Mouse (Mus musculus): ENCODE data around the gene Dock1. TPM values are rescaled to one million over a fixed set of nuclear protein-coding genes. Genes with fewer than 3 reads are reported as not detected.

Dock1 gene
- total RNA-seq, 1 experiment, result 24.3 TPM

DNA sequence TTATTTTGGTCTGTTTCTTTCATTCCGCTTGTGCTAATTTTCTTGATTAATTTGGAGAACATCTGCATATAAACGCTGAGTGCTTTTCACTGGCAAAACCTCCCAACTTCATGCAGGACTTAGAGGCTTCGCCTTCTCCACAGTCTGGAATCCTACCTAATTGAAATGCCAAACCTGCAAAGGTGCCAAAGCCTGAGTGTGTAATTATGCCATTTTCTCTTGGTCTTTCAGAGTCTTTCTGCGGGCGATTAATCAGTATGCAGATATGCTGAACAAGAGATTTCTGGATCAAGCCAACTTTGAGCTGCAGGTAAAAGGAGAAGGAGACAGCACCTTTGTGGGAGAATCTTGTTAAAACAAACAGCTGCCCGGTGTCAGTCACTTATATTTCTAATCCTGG is 406.4 kb downstream of the Dock1 start:
- Histone ChIP-seq H3K27ac (ENCODE audit: insufficient read depth, low read depth, low read length, poor library complexity, severe bottlenecking) (no peak overlapping the region), H3K9me3 (ENCODE audit: control insufficient read depth, insufficient read depth, low read depth, low read length) (no peaks in the 10 kb centered on the region), H3K36me3 (ENCODE audit: control insufficient read depth, insufficient read depth, low read length, poor library complexity, severe bottlenecking) (no peaks in the 10 kb centered on the region; the same call in 1 of the 2 replicates), H3K9ac (ENCODE audit: insufficient read depth, low read depth, low read length, poor library complexity, severe bottlenecking) (no peak overlapping the region), H3K4me3 (ENCODE audit: insufficient read depth in 1 of 2, low read depth in 1 of 2, low read length in 2 of 2, poor library complexity in 1 of 2, severe bottlenecking in 1 of 2) (no peak overlapping the region), H3K4me1 (ENCODE audit: control insufficient read depth in 2 of 2, insufficient read depth in 2 of 2, low read length in 2 of 2, poor library complexity in 1 of 2) (no peaks in the 10 kb centered on the region)
- in situ Hi-C loops (cut with MboI; ENCODE audit: low sequenced_read_pairs in 2 of 2, unreplicated experiment in 2 of 2), result no loop called here
- TF ChIP-seq HCFC1 (IDR thresholded peaks at IDR 0.05; ENCODE audit: borderline replicate concordance, insufficient read depth, low read length) (no peak), MAFK (IDR thresholded peaks at IDR 0.05; ENCODE audit: insufficient read depth, low read depth, low read length) (no peak), CHD2 (IDR thresholded peaks at IDR 0.05; ENCODE audit: low read depth, low read length) (no peak), ZNF384 (IDR thresholded peaks at IDR 0.05; ENCODE audit: low read depth, low read length) (no peak), ZC3H11A (IDR thresholded peaks at IDR 0.05; ENCODE audit: borderline replicate concordance, low read depth, low read length) (no peak)
- DNase-seq (ENCODE audit: low read depth, low spot score), result no peak

DNA sequence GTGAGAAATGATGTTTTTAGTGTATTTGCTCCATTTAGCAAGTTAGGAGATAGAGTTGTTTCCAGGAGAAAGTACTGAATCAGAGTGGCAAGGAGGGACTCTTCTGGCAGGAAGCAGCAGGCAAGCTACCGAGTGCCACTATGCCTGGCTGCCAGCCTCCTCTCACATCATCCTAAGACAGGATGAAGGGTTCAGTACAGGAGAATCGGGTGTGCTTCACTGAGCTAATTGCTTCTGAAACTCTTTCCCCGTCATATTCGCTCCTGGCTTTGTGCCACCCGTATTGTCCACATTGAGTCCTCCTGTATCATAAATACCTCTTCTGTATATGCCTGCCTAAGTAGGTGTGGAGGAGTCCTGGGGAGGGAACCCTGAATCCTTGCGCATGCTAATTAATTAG is 406.9 kb downstream of the Dock1 start:
- Histone ChIP-seq H3K36me3 (ENCODE audit: control insufficient read depth, insufficient read depth, low read length, poor library complexity, severe bottlenecking) (no peaks in the 10 kb centered on the region; the same call in 1 of the 2 replicates), H3K4me3 (ENCODE audit: insufficient read depth in 1 of 2, low read depth in 1 of 2, low read length in 2 of 2, poor library complexity in 1 of 2, severe bottlenecking in 1 of 2) (no peak overlapping the region), H3K9me3 (ENCODE audit: control insufficient read depth, insufficient read depth, low read depth, low read length) (no peaks in the 10 kb centered on the region), H3K4me1 (ENCODE audit: control insufficient read depth in 2 of 2, insufficient read depth in 2 of 2, low read length in 2 of 2, poor library complexity in 1 of 2) (no peaks in the 10 kb centered on the region), H3K9ac (ENCODE audit: insufficient read depth, low read depth, low read length, poor library complexity, severe bottlenecking) (no peak overlapping the region), H3K27ac (ENCODE audit: insufficient read depth, low read depth, low read length, poor library complexity, severe bottlenecking) (no peak overlapping the region)
- TF ChIP-seq ZC3H11A (IDR thresholded peaks at IDR 0.05; ENCODE audit: borderline replicate concordance, low read depth, low read length) (no peak), HCFC1 (IDR thresholded peaks at IDR 0.05; ENCODE audit: borderline replicate concordance, insufficient read depth, low read length) (no peak), ZNF384 (IDR thresholded peaks at IDR 0.05; ENCODE audit: low read depth, low read length) (no peak), CHD2 (IDR thresholded peaks at IDR 0.05; ENCODE audit: low read depth, low read length) (no peak), MAFK (IDR thresholded peaks at IDR 0.05; ENCODE audit: insufficient read depth, low read depth, low read length) (no peak)
- no peak for DNase-seq (ENCODE audit: low read depth, low spot score)
- in situ Hi-C loops (cut with MboI; ENCODE audit: low sequenced_read_pairs in 2 of 2, unreplicated experiment in 2 of 2), result no loop called here

DNA sequence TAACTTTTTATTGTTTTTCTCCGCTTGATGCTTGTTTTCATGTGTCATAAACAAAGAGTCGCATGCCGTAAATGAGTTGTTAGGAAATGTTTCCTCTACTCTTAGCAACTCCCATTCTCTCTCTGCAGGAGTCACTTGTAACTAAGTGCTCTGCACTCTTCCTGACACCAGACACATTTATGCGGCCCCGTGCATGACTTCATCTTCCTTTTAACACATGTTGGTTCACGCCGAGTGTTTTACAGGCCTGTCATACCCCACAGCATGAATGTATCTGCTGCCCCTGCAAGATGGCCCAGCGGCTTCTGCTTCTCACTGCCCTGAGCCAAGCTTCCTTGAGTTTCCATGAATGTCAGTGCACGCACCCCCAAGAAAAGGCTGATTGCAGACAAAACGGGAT is 407.4 kb downstream of the Dock1 start:
- Histone ChIP-seq H3K9me3 (ENCODE audit: control insufficient read depth, insufficient read depth, low read depth, low read length) (no peaks in the 10 kb centered on the region), H3K4me3 (ENCODE audit: insufficient read depth in 1 of 2, low read depth in 1 of 2, low read length in 2 of 2, poor library complexity in 1 of 2, severe bottlenecking in 1 of 2) (no peak overlapping the region), H3K9ac (ENCODE audit: insufficient read depth, low read depth, low read length, poor library complexity, severe bottlenecking) (no peak overlapping the region), H3K36me3 (ENCODE audit: control insufficient read depth, insufficient read depth, low read length, poor library complexity, severe bottlenecking) (no peaks in the 10 kb centered on the region; the same call in 1 of the 2 replicates), H3K27ac (ENCODE audit: insufficient read depth, low read depth, low read length, poor library complexity, severe bottlenecking) (no peak overlapping the region), H3K4me1 (ENCODE audit: control insufficient read depth in 2 of 2, insufficient read depth in 2 of 2, low read length in 2 of 2, poor library complexity in 1 of 2) (no peaks in the 10 kb centered on the region)
- in situ Hi-C loops (cut with MboI; ENCODE audit: low sequenced_read_pairs in 2 of 2, unreplicated experiment in 2 of 2), result no loop called here
- no peak for DNase-seq (ENCODE audit: low read depth, low spot score)
- TF ChIP-seq MAFK (IDR thresholded peaks at IDR 0.05; ENCODE audit: insufficient read depth, low read depth, low read length) (no peak), ZNF384 (IDR thresholded peaks at IDR 0.05; ENCODE audit: low read depth, low read length) (no peak), HCFC1 (IDR thresholded peaks at IDR 0.05; ENCODE audit: borderline replicate concordance, insufficient read depth, low read length) (no peak), CHD2 (IDR thresholded peaks at IDR 0.05; ENCODE audit: low read depth, low read length) (no peak), ZC3H11A (IDR thresholded peaks at IDR 0.05; ENCODE audit: borderline replicate concordance, low read depth, low read length) (no peak)

DNA sequence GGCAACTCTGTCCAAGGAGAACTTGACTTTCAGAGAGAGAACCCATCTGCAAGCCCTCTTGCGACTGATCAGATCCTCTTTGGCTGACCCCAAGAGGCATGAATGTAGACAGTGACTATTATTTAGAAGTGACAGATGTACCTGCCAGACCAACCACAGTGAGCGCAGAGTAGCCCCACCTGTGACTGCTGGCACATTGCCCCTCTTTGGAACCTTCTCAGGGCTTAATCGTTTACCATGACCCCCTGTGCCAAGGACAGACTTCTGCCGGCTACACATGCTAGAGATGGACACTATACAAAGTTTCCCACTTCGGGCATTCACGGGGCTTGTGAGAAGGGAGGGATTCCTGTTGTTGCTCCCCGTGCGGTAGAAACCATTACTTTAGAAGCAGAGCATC is 413.0 kb downstream of the Dock1 start:
- no peak for TF ChIP-seq MAFK (IDR thresholded peaks at IDR 0.05; ENCODE audit: insufficient read depth, low read depth, low read length)
- TF ChIP-seq ZC3H11A (IDR thresholded peaks at IDR 0.05; ENCODE audit: borderline replicate concordance, low read depth, low read length), result no peak
- TF ChIP-seq CHD2 (IDR thresholded peaks at IDR 0.05; ENCODE audit: low read depth, low read length), result no peak
- TF ChIP-seq ZNF384 (IDR thresholded peaks at IDR 0.05; ENCODE audit: low read depth, low read length), result no peak
- no peak for TF ChIP-seq HCFC1 (IDR thresholded peaks at IDR 0.05; ENCODE audit: borderline replicate concordance, insufficient read depth, low read length)
- Histone ChIP-seq H3K27ac (ENCODE audit: insufficient read depth, low read depth, low read length, poor library complexity, severe bottlenecking) (no peak overlapping the region), H3K4me1 (ENCODE audit: control insufficient read depth in 2 of 2, insufficient read depth in 2 of 2, low read length in 2 of 2, poor library complexity in 1 of 2) (no peaks in the 10 kb centered on the region), H3K9ac (ENCODE audit: insufficient read depth, low read depth, low read length, poor library complexity, severe bottlenecking) (no peak overlapping the region), H3K36me3 (ENCODE audit: control insufficient read depth, insufficient read depth, low read length, poor library complexity, severe bottlenecking) (no peaks in the 10 kb centered on the region), H3K4me3 (ENCODE audit: insufficient read depth in 1 of 2, low read depth in 1 of 2, low read length in 2 of 2, poor library complexity in 1 of 2, severe bottlenecking in 1 of 2) (no peak overlapping the region), H3K9me3 (ENCODE audit: control insufficient read depth, insufficient read depth, low read depth, low read length) (no peaks in the 10 kb centered on the region)
- no peak for DNase-seq (ENCODE audit: low read depth, low spot score)
- in situ Hi-C loops (cut with MboI; ENCODE audit: low sequenced_read_pairs in 2 of 2, unreplicated experiment in 2 of 2), result no loop called here

DNA sequence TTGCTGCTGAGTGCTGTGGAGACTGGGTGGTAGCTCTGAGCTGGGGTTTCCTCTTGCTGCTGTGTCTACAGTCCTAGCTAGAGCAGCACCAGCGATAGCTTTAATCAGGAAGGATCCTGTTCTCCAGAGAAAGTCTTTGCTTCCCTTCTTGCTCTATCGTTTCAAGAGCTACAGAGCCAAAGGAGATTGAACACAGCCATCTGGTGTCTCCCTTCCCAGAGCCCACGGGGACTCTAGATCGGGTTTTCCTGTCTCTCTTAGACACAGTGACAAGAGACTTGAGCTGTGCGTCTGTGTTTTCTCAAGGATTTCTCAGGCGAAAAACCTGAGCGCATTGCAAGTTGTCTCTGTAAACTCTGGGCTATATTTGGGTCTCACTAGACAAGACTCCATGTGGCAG is 413.6 kb downstream of the Dock1 start:
- no peak for DNase-seq (ENCODE audit: low read depth, low spot score)

More for the DNA sequence above, 413.6 kb downstream of the Dock1 start:
- no peak overlapping the region for H3K27ac ChIP-seq (ENCODE audit: insufficient read depth, low read depth, low read length, poor library complexity, severe bottlenecking)
- H3K4me1 ChIP-seq (ENCODE audit: control insufficient read depth in 2 of 2, insufficient read depth in 2 of 2, low read length in 2 of 2, poor library complexity in 1 of 2), result no peaks in the 10 kb centered on the region
- in situ Hi-C loops (cut with MboI; ENCODE audit: low sequenced_read_pairs in 2 of 2, unreplicated experiment in 2 of 2), result no loop called here
- H3K4me3 ChIP-seq (ENCODE audit: insufficient read depth in 1 of 2, low read depth in 1 of 2, low read length in 2 of 2, poor library complexity in 1 of 2, severe bottlenecking in 1 of 2), result no peak overlapping the region
- TF ChIP-seq CHD2 (IDR thresholded peaks at IDR 0.05; ENCODE audit: low read depth, low read length) (no peak), ZC3H11A (IDR thresholded peaks at IDR 0.05; ENCODE audit: borderline replicate concordance, low read depth, low read length) (no peak), ZNF384 (IDR thresholded peaks at IDR 0.05; ENCODE audit: low read depth, low read length) (no peak), HCFC1 (IDR thresholded peaks at IDR 0.05; ENCODE audit: borderline replicate concordance, insufficient read depth, low read length) (no peak), MAFK (IDR thresholded peaks at IDR 0.05; ENCODE audit: insufficient read depth, low read depth, low read length) (no peak)
- H3K9me3 ChIP-seq (ENCODE audit: control insufficient read depth, insufficient read depth, low read depth, low read length), result no peaks in the 10 kb centered on the region
- H3K36me3 ChIP-seq (ENCODE audit: control insufficient read depth, insufficient read depth, low read length, poor library complexity, severe bottlenecking), result no peaks in the 10 kb centered on the region
- H3K9ac ChIP-seq (ENCODE audit: insufficient read depth, low read depth, low read length, poor library complexity, severe bottlenecking), result no peak overlapping the region

Data from ES-E14 (cell line).